Mouse (Mus musculus) E14TG2a.4 (cell line): ENCODE measurements around the gene Nop53.

Source experiments
- CTCF ChIP-seq: conservative IDR thresholded peaks from 2 replicates; pipeline ENCODE4 v1.5.1; 2014; ENCODE audit warnings: low read length
- NANOG ChIP-seq: IDR thresholded peaks from 2 replicates; pipeline ENCODE4 v1.6.1; 2014; ENCODE audit warnings: borderline replicate concordance, low read length, mixed read lengths
- POU5F1 ChIP-seq: IDR thresholded peaks from 2 replicates; pipeline ENCODE4 v1.6.1; 2014; ENCODE audit warnings: low read length, borderline replicate concordance

- no peak for TF ChIP-seq CTCF
- no peak for TF ChIP-seq NANOG
- no peak for TF ChIP-seq POU5F1
Measured at GRCm38 (mm10) chr7:15972247-15972646, 26.4 kb upstream of the Nop53 start.
